Mouse (Mus musculus): Measurements from ENCODE around the gene Stim1. TPM values are rescaled to one million over a fixed set of nuclear protein-coding genes. Genes with fewer than 3 reads are reported as not detected.

The Stim1 gene
- polyA plus RNA-seq, 1 experiment from 2014 or later = 11.6 TPM

- Histone ChIP-seq H3K27me3 (ENCODE audit: control insufficient read depth, insufficient read depth, low read length) (no peaks in the 10 kb centered on the region), H3K9me3 (ENCODE audit: control insufficient read depth, low read length) (no peaks in the 10 kb centered on the region), H3K4me1 (ENCODE audit: control insufficient read depth, insufficient read depth, low read length) (no peaks in the 10 kb centered on the region), H3K9ac (ENCODE audit: low read depth, low read length) (no peak overlapping the region), H3K4me3 (ENCODE audit: low read length) (no peak overlapping the region), H3K36me3 (ENCODE audit: control insufficient read depth, insufficient read depth, low read length) (no peaks in the 10 kb centered on the region), H3K4me2 (replicated peaks; ENCODE audit: low read depth, low read length) (no peak overlapping the region), H3K27ac (ENCODE audit: low read depth, low read length) (no peak overlapping the region)
- ATAC-seq (ENCODE audit: low FRiP score, low TSS enrichment) = no peak
Measured at GRCm38 (mm10) chr7:102310266-102310665, 42.7 kb downstream of the Stim1 start.

DNA sequence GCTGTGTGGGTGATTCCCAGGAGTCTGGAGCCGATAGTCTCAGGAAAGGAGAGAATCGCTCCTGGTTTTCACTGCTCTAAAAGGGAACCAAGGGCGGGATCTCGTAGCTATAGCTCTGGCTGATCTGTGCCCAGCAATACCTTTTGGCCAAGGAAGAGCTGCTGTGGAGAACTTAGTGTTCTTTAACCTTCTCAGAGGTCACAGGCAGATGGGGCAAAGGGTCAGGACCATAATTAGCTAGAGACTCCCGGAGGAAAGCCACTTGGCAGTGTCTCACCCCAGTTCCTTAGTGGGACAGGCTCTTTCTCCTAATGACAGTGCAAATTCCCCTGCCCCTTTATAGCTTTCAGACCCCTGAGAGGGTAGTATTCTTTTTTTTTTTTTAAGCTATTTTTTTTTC lies 43.2 kb downstream of the Stim1 start:
- Histone ChIP-seq H3K4me2 (replicated peaks; ENCODE audit: low read depth, low read length) (no peak overlapping the region), H3K9ac (ENCODE audit: low read depth, low read length) (no peak overlapping the region), H3K27me3 (ENCODE audit: control insufficient read depth, insufficient read depth, low read length) (no peaks in the 10 kb centered on the region), H3K4me1 (ENCODE audit: control insufficient read depth, insufficient read depth, low read length) (no peaks in the 10 kb centered on the region), H3K36me3 (ENCODE audit: control insufficient read depth, insufficient read depth, low read length) (no peaks in the 10 kb centered on the region), H3K9me3 (ENCODE audit: control insufficient read depth, low read length) (no peaks in the 10 kb centered on the region), H3K27ac (ENCODE audit: low read depth, low read length) (no peak overlapping the region), H3K4me3 (ENCODE audit: low read length) (no peak overlapping the region)
- 68% methylated on average over 5 of the region's 5 CpGs for WGBS
- no peak for ATAC-seq (ENCODE audit: low FRiP score, low TSS enrichment)

GRCm38 (mm10) chr7:102312840-102313534 lies 45.4 kb downstream of the Stim1 start:
- H3K27me3 ChIP-seq (ENCODE audit: control insufficient read depth, insufficient read depth, low read length) = no peaks in the 10 kb centered on the region
- no peak overlapping the region for H3K4me2 ChIP-seq (replicated peaks; ENCODE audit: low read depth, low read length)
- H3K4me3 ChIP-seq (ENCODE audit: low read length) = no peak overlapping the region
- H3K27ac ChIP-seq (ENCODE audit: low read depth, low read length) = no peak overlapping the region
- no peaks in the 10 kb centered on the region for H3K36me3 ChIP-seq (ENCODE audit: control insufficient read depth, insufficient read depth, low read length)
- no peaks in the 10 kb centered on the region for H3K4me1 ChIP-seq (ENCODE audit: control insufficient read depth, insufficient read depth, low read length)
- ATAC-seq (ENCODE audit: low FRiP score, low TSS enrichment) = no peak
- no peak overlapping the region for H3K9ac ChIP-seq (ENCODE audit: low read depth, low read length)
- no peaks in the 10 kb centered on the region for H3K9me3 ChIP-seq (ENCODE audit: control insufficient read depth, low read length)
- WGBS = 83% methylated on average over 4 of the region's 4 CpGs

- H3K4me1 ChIP-seq (ENCODE audit: control insufficient read depth, insufficient read depth, low read length) = no peaks in the 10 kb centered on the region
- ATAC-seq (ENCODE audit: low FRiP score, low TSS enrichment) = no peak
- H3K27ac ChIP-seq (ENCODE audit: low read depth, low read length) = no peak overlapping the region
- H3K9me3 ChIP-seq (ENCODE audit: control insufficient read depth, low read length) = no peaks in the 10 kb centered on the region
- 71% methylated on average over 2 of the region's 2 CpGs for WGBS
- no peaks in the 10 kb centered on the region for H3K27me3 ChIP-seq (ENCODE audit: control insufficient read depth, insufficient read depth, low read length)
- no peaks in the 10 kb centered on the region for H3K36me3 ChIP-seq (ENCODE audit: control insufficient read depth, insufficient read depth, low read length)
- H3K4me2 ChIP-seq (replicated peaks; ENCODE audit: low read depth, low read length) = no peak overlapping the region
- H3K4me3 ChIP-seq (ENCODE audit: low read length) = no peak overlapping the region
- H3K9ac ChIP-seq (ENCODE audit: low read depth, low read length) = no peak overlapping the region
Measured at GRCm38 (mm10) chr7:102313535-102313863, 45.9 kb downstream of the Stim1 start.

DNA sequence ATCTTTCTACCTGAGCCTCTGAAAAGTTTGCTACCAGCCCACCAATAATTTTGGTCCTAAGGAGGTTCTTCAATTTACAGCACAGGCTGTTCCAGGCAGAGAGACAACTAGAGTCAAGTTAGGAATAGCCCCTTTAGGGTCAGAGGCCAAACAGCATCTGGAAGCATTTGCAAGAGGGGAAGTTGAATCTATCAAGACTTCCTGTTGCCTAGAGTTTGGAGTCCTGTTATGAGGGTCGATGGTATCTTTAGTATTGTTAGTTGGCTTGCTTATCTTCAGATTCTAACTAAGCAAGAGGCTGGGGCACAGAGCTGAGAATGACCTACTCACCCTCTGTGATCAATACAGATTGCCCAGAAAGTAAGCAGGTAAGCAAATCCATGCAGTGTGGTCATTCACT lies 46.5 kb downstream of the Stim1 start:
- WGBS = 71% methylated on average over 1 of the region's 1 CpGs
- Histone ChIP-seq H3K4me3 (ENCODE audit: low read length) (no peak overlapping the region), H3K27ac (ENCODE audit: low read depth, low read length) (no peak overlapping the region), H3K27me3 (ENCODE audit: control insufficient read depth, insufficient read depth, low read length) (no peaks in the 10 kb centered on the region), H3K36me3 (ENCODE audit: control insufficient read depth, insufficient read depth, low read length) (no peaks in the 10 kb centered on the region), H3K9ac (ENCODE audit: low read depth, low read length) (no peak overlapping the region), H3K4me2 (replicated peaks; ENCODE audit: low read depth, low read length) (no peak overlapping the region), H3K4me1 (ENCODE audit: control insufficient read depth, insufficient read depth, low read length) (no peaks in the 10 kb centered on the region), H3K9me3 (ENCODE audit: control insufficient read depth, low read length) (no peaks in the 10 kb centered on the region)
- ATAC-seq (ENCODE audit: low FRiP score, low TSS enrichment) = no peak

GRCm38 (mm10) chr7:102314908-102315307 lies 47.3 kb downstream of the Stim1 start:
- H3K4me2 ChIP-seq (replicated peaks; ENCODE audit: low read depth, low read length) = no peak overlapping the region
- H3K36me3 ChIP-seq (ENCODE audit: control insufficient read depth, insufficient read depth, low read length) = no peaks in the 10 kb centered on the region
- no peak overlapping the region for H3K9ac ChIP-seq (ENCODE audit: low read depth, low read length)
- H3K27me3 ChIP-seq (ENCODE audit: control insufficient read depth, insufficient read depth, low read length) = no peaks in the 10 kb centered on the region
- ATAC-seq (ENCODE audit: low FRiP score, low TSS enrichment) = no peak
- no peak overlapping the region for H3K4me3 ChIP-seq (ENCODE audit: low read length)
- H3K9me3 ChIP-seq (ENCODE audit: control insufficient read depth, low read length) = no peaks in the 10 kb centered on the region
- no peak overlapping the region for H3K27ac ChIP-seq (ENCODE audit: low read depth, low read length)
- no peaks in the 10 kb centered on the region for H3K4me1 ChIP-seq (ENCODE audit: control insufficient read depth, insufficient read depth, low read length)

DNA sequence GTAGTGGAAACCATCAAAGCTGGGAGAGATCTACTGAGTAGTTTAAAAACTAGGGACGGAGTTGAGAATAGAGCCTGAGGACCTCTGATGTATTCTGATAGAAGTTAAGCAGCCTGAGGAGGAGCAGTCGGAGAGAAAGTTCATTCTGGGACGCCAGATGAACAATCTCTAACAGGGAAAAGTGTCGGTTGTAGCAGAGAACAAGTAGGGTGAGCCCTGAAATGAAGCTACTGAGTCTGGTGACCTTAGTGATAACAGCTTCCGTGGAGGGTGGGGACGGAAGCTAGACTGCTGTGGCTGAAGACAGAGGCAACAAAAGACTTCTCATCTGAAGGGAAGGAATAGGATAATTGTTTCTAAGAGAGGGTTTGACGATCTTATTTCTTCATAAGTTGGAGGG lies 47.8 kb downstream of the Stim1 start:
- H3K9ac ChIP-seq (ENCODE audit: low read depth, low read length) = no peak overlapping the region
- H3K27ac ChIP-seq (ENCODE audit: low read depth, low read length) = no peak overlapping the region
- H3K27me3 ChIP-seq (ENCODE audit: control insufficient read depth, insufficient read depth, low read length) = no peaks in the 10 kb centered on the region
- 34% methylated on average over 7 of the region's 7 CpGs for WGBS
- no peaks in the 10 kb centered on the region for H3K36me3 ChIP-seq (ENCODE audit: control insufficient read depth, insufficient read depth, low read length)
- no peaks in the 10 kb centered on the region for H3K4me1 ChIP-seq (ENCODE audit: control insufficient read depth, insufficient read depth, low read length)
- ATAC-seq (ENCODE audit: low FRiP score, low TSS enrichment) = no peak
- no peak overlapping the region for H3K4me3 ChIP-seq (ENCODE audit: low read length)
- no peak overlapping the region for H3K4me2 ChIP-seq (replicated peaks; ENCODE audit: low read depth, low read length)
- H3K9me3 ChIP-seq (ENCODE audit: control insufficient read depth, low read length) = no peaks in the 10 kb centered on the region

DNA sequence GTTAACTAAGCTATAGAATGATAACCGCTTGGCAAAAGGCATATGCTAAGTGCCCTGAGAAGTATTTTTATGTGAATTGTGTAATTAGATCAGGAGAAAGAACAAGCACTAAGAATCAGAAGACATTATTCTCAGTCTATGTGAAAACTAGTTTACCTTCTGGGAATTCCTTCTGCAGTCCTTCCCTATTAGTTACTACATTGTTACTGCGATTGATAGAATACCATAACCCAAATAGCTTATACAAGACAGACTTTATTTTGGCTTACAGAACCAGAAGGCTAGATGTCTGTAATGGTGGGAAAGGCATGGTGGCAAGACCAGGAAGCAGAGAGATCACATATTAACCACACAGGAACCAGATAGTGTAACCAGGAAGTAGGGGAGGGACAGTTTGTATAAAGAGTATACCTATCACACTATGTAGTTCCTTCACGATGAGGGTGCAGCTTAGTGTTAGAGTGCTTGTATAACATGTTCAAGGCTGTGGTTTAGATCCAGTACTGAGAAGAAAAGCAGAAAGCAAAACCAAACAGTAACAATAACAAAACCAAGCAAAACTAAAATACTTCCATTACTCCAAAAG lies 50.1 kb downstream of the Stim1 start:
- no peak for ATAC-seq (ENCODE audit: low FRiP score, low TSS enrichment)
- Histone ChIP-seq H3K27ac (ENCODE audit: low read depth, low read length) (no peak overlapping the region), H3K9ac (ENCODE audit: low read depth, low read length) (no peak overlapping the region), H3K36me3 (ENCODE audit: control insufficient read depth, insufficient read depth, low read length) (no peaks in the 10 kb centered on the region), H3K9me3 (ENCODE audit: control insufficient read depth, low read length) (no peaks in the 10 kb centered on the region), H3K4me3 (ENCODE audit: low read length) (no peak overlapping the region), H3K27me3 (ENCODE audit: control insufficient read depth, insufficient read depth, low read length) (no peaks in the 10 kb centered on the region), H3K4me2 (replicated peaks; ENCODE audit: low read depth, low read length) (no peak overlapping the region), H3K4me1 (ENCODE audit: control insufficient read depth, insufficient read depth, low read length) (no peaks in the 10 kb centered on the region)
- 90% methylated on average over 3 of the region's 3 CpGs for WGBS

DNA sequence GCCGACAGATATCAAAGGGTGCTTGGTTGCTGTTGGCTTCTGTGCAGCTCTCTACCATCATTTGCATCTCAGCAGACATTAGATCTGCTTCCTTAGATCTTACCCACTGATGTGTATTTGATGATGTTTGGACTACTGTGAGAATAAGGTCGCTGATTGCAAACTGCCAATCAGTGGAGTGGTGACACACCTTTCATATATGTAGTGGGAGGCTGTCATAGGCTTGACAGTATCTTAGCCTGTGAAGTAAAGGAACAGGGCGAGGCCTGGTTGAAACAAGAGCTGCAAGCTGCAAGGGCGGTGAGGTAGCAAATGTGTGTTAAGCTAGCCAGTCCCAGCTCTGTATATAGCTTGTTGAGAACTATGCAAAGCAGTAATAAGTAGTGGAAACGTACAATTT lies 54.5 kb downstream of the Stim1 start:
- H3K4me2 ChIP-seq (replicated peaks; ENCODE audit: low read depth, low read length) = no peak overlapping the region
- H3K4me3 ChIP-seq (ENCODE audit: low read length) = no peak overlapping the region
- no peak for ATAC-seq (ENCODE audit: low FRiP score, low TSS enrichment)
- no peaks in the 10 kb centered on the region for H3K36me3 ChIP-seq (ENCODE audit: control insufficient read depth, insufficient read depth, low read length)
- no peak overlapping the region for H3K27ac ChIP-seq (ENCODE audit: low read depth, low read length)
- H3K9me3 ChIP-seq (ENCODE audit: control insufficient read depth, low read length) = no peaks in the 10 kb centered on the region
- H3K9ac ChIP-seq (ENCODE audit: low read depth, low read length) = no peak overlapping the region
- no peaks in the 10 kb centered on the region for H3K27me3 ChIP-seq (ENCODE audit: control insufficient read depth, insufficient read depth, low read length)
- WGBS = 80% methylated on average over 5 of the region's 5 CpGs
- no peaks in the 10 kb centered on the region for H3K4me1 ChIP-seq (ENCODE audit: control insufficient read depth, insufficient read depth, low read length)
